29 mouse cellular contexts compared by ENCODE assay signal in genomic region chr11:89623698-89624445, GRCm38 (mm10).
A peak's percentile ranks its signal among the peaks of the same experiment; 100 is the strongest.
DNase-seq lines count a peak whose midpoint lies in the region; ATAC-seq and TF ChIP-seq lines count a peak whose summit lies in the region.
"Had no signal": no experiment of that assay in that cellular context is flagged by ENCODE, and none has a peak within 500 bp of the region (broad histone marks: within the 10 kb centered on the region; RNA-seq: fewer than 3 reads in every experiment).

No protein-coding gene starts in this region.

- no peaks in the 10 kb centered on the region for H3K36me3 ChIP-seq in kidney, postnatal 0 days (ENCODE audit: insufficient read depth, low read length)
- no peaks in the 10 kb centered on the region for H3K36me3 ChIP-seq in kidney, adult 2 months (ENCODE audit: control insufficient read depth, insufficient read depth, low read length)
- no peaks in the 10 kb centered on the region for H3K36me3 ChIP-seq in forebrain, embryonic 14.5 days (ENCODE audit: control insufficient read depth, insufficient read depth, low read length)
- H3K36me3 ChIP-seq: heart, embryonic 12.5 days; hindbrain, embryonic 13.5 days; liver, embryonic 12.5 days; midbrain, embryonic 13.5 days; stomach, embryonic 15.5 days had no signal

- no peaks in the 10 kb centered on the region for H3K4me1 ChIP-seq in kidney, postnatal 0 days (replicated peaks; ENCODE audit: insufficient read depth, low read length)
- H3K4me1 ChIP-seq in kidney, adult 2 months (ENCODE audit: control insufficient read depth, insufficient read depth, low read length): no peaks in the 10 kb centered on the region
- H3K4me1 ChIP-seq in forebrain, embryonic 14.5 days (ENCODE audit: control insufficient read depth, insufficient read depth, low read length): peaks cover 19% of the 10 kb centered on the region
- H3K4me1 ChIP-seq: liver, embryonic 12.5 days; megakaryocyte, embryonic 14.5 days; stomach, embryonic 15.5 days had no signal

- H3K9me3 ChIP-seq in kidney, postnatal 0 days (replicated peaks; ENCODE audit: low read length): no peaks in the 10 kb centered on the region
- no peaks in the 10 kb centered on the region for H3K9me3 ChIP-seq in forebrain, embryonic 14.5 days (replicated peaks; ENCODE audit: control insufficient read depth, low read length)
- H3K9me3 ChIP-seq: heart, embryonic 12.5 days; hindbrain, embryonic 13.5 days; liver, embryonic 12.5 days; megakaryocyte, embryonic 14.5 days; midbrain, embryonic 13.5 days; stomach, embryonic 15.5 days had no signal

- no peak overlapping the region for H3K4me3 ChIP-seq in kidney, postnatal 0 days (replicated peaks; ENCODE audit: low read depth, low read length)
- no peak overlapping the region for H3K4me3 ChIP-seq in kidney, adult 2 months (ENCODE audit: insufficient read depth, low read depth, low read length)
- no peak overlapping the region for H3K4me3 ChIP-seq in forebrain, embryonic 14.5 days (ENCODE audit: low read depth, low read length)
- H3K4me3 ChIP-seq: erythroblast, embryonic 14.5 days; heart, embryonic 12.5 days; hindbrain, embryonic 13.5 days; liver, embryonic 12.5 days; megakaryocyte, embryonic 14.5 days; midbrain, embryonic 13.5 days; stomach, embryonic 15.5 days had no signal

- H3K27ac ChIP-seq in kidney, postnatal 0 days: no peak overlapping the region
- no peak overlapping the region for H3K27ac ChIP-seq in kidney, adult 2 months (ENCODE audit: insufficient read depth, low read depth, low read length)
- peak overlapping the region; percentile 29; the same call in 1 of the 2 replicates for H3K27ac ChIP-seq in forebrain, embryonic 14.5 days (ENCODE audit: low read depth, low read length)
- H3K27ac ChIP-seq: hindbrain, embryonic 13.5 days; liver, embryonic 12.5 days; midbrain, embryonic 13.5 days; stomach, embryonic 15.5 days had no signal

- no peak for ATAC-seq in kidney, postnatal 0 days (replicated peaks; ENCODE audit: low FRiP score, low read depth)
- ATAC-seq in forebrain, embryonic 14.5 days: peak; percentile 85
- ATAC-seq: intestine, postnatal 0 days; liver, embryonic 12.5 days; liver, postnatal 0 days; midbrain, embryonic 13.5 days had no signal

- TF ChIP-seq POLR2A in kidney, adult 2 months (IDR thresholded peaks at IDR 0.05; ENCODE audit: low read depth, low read length): no peak
- TF ChIP-seq POLR2A in brain, embryonic 14.5 days (IDR thresholded peaks at IDR 0.05; ENCODE audit: borderline replicate concordance, extremely low read depth, insufficient read depth, insufficient read length, poor library complexity, severe bottlenecking): no peak

- no peaks in the 10 kb centered on the region for H3K27me3 ChIP-seq in kidney, postnatal 0 days (ENCODE audit: insufficient read depth, low read length)
- no peaks in the 10 kb centered on the region for H3K27me3 ChIP-seq in kidney, adult 2 months (replicated peaks; ENCODE audit: control insufficient read depth, insufficient read depth, low read length)
- no peaks in the 10 kb centered on the region for H3K27me3 ChIP-seq in forebrain, embryonic 14.5 days (replicated peaks; ENCODE audit: control insufficient read depth, insufficient read depth, low read length)
- H3K27me3 ChIP-seq: CH12.LX; heart, embryonic 12.5 days; hindbrain, embryonic 13.5 days; liver, embryonic 12.5 days; megakaryocyte, embryonic 14.5 days; midbrain, embryonic 13.5 days; stomach, embryonic 15.5 days had no signal

- no peak for TF ChIP-seq CTCF in kidney, postnatal 0 days (IDR thresholded peaks at IDR 0.05; ENCODE audit: low read depth)
- no peak for TF ChIP-seq CTCF in kidney, adult 2 months (conservative IDR thresholded peaks at IDR 0.05; ENCODE audit: insufficient read depth, insufficient read length, low read depth, low read length)
- TF ChIP-seq CTCF in brain, embryonic 14.5 days (IDR thresholded peaks at IDR 0.05; ENCODE audit: borderline replicate concordance, extremely low read depth, insufficient read depth, insufficient read length): no peak

- peak; percentile 15 for DNase-seq in kidney, postnatal 0 days (ENCODE audit: low spot score)
- no peak for DNase-seq in kidney, adult 2 months
- peak; percentile 90 for DNase-seq in brain, embryonic 14.5 days (ENCODE audit: low read depth)
- DNase-seq in forebrain, embryonic 14.5 days (ENCODE audit: low spot score): peak; percentile 83
- no peak for DNase-seq in left cerebral cortex, adult 18-20 months (ENCODE audit: low spot score in 2 of 2)
- no peak for DNase-seq in ovary, adult 18-20 months (ENCODE audit: low spot score)
- DNase-seq in Muller cell, postnatal 12 days (ENCODE audit: inconsistent ontology term): no peak
- DNase-seq: adrenal gland, postnatal 14 days; cerebellum, adult 18-20 months; cerebellum, postnatal 10 days; gastrocnemius, postnatal 36 days; heart, adult 18-20 months; heart, postnatal 4 days; kidney, postnatal 25 days; left cerebral cortex, postnatal 4 days; liver, postnatal 0 days; lung, postnatal 4 days; retina, postnatal 1 day; right cerebral cortex, postnatal 25 days; thymus, postnatal 14 days had no signal

- no peak overlapping the region for H3K9ac ChIP-seq in kidney, postnatal 0 days (ENCODE audit: low read depth, low read length)
- H3K9ac ChIP-seq in forebrain, embryonic 14.5 days (ENCODE audit: low read length): no peak overlapping the region
- H3K9ac ChIP-seq: heart, embryonic 12.5 days; hindbrain, embryonic 13.5 days; liver, embryonic 12.5 days; liver, postnatal 0 days; midbrain, embryonic 13.5 days; stomach, embryonic 15.5 days had no signal

- WGBS in kidney, postnatal 0 days: 60% methylated on average over 13 of the region's 13 CpGs
- WGBS in kidney, adult 2 months: 62% methylated on average over 13 of the region's 13 CpGs
- WGBS in forebrain, embryonic 14.5 days: 33% methylated on average over 13 of the region's 13 CpGs

- no peak overlapping the region for H3K4me2 ChIP-seq in kidney, postnatal 0 days (ENCODE audit: low read length)
- H3K4me2 ChIP-seq in forebrain, embryonic 14.5 days (ENCODE audit: low read length): no peak overlapping the region
- H3K4me2 ChIP-seq: heart, embryonic 12.5 days; hindbrain, embryonic 13.5 days; liver, embryonic 12.5 days; midbrain, embryonic 13.5 days; stomach, embryonic 15.5 days had no signal

Comparison
In these comparisons a context has a peak if more than half of its experiments do, and no peak if none do; other contexts are left out.
1. DNase-seq: peak in kidney, postnatal 0 days (single experiment), brain, embryonic 14.5 days (single experiment) and forebrain, embryonic 14.5 days (single experiment); none in kidney, adult 2 months (single experiment), left cerebral cortex, adult 18-20 months (0 of 2), ovary, adult 18-20 months (single experiment) and Muller cell, postnatal 12 days (single experiment).